Mouse (Mus musculus) skeletal muscle tissue, adult 2 months (tissue): ENCODE results near the gene Nptx1.

Experiments
- DNase-seq: peaks from one replicate; pipeline ENCODE4 v3.0.0-alpha.2; 2012; ENCODE audit warnings: low read depth, low spot score

The Nptx1 gene

DNA sequence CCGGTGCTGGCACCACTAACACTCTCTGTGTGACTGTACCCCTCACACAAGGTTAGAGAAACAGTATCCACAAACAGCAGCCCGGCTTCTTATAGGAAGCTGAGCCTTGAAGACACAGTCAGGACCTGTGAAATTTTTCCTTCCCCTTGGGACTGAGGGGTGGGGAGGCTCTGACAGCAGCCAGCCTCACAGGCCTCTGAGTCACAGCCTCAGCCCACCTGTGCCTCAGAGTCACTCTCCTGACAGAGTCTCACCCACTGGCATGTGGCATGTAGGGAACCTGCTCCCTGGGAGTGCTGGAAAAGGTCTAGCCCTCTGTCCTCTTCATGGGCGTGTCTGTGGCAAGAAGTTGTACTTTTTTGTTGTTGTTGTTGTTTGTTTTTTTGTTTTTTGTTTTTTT, 3.9 kb upstream of the Nptx1 start:
- DNase-seq, result no peak

DNA sequence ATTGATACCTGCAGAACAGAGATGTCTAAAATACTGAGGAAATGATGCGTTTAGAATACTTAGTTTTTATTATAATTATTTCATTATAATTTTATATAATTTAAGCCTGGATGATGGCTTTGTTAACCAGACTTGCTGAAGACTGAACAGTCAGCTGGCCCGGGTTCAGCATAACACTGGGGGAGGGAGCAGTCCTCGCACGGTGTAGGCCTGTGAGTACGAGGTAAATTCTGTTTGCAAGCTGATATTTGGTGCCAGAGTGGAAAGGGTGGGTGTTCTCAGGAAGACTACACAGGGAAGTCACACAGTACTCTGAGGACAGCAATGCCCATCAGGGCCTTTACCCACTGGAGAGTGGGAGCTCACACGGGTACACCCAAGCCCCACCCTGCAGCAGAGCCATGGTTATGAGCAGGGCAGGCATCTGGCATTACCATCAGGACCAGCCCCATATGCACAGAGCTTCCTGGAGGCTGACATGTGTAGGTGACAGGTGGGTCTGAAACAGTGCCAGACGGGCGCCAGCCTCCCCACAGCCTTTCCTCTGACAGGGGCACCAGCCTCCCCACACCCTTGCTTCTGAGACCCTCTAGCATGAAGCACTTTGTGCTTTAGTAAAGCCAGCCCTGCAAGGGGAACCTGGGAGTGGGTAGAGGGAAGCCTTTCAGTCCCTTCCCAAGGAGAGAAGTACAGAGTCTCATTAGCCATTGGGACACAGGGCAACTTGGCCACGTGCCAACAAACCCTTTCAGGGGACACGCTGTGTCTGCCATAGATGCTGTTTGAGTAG, 3.2 kb upstream of the Nptx1 start:
- DNase-seq, result no peak

DNA sequence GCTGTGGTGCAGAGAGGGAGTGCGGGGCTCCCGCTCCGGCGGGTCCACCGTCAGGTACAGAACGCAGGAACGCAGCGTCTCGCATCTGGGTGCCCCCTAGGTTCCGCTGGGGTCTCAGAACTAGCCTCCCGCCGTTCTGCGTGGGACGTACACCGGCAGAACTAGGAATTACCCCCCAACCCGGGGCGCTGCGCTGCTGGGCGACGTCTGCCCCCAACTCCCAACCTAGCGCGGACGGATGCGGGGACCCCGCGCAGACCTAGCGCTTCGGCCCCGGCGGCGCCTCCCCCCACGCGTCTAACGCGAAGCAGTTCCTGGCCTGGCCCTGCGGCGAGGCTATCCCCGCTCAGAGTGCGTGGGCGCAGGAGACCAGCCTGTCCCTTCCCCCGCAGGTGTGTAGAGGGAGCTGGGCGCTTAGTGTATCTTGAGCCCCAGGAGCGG, 1.8 kb upstream of the Nptx1 start:
- DNase-seq, result no peak

DNA sequence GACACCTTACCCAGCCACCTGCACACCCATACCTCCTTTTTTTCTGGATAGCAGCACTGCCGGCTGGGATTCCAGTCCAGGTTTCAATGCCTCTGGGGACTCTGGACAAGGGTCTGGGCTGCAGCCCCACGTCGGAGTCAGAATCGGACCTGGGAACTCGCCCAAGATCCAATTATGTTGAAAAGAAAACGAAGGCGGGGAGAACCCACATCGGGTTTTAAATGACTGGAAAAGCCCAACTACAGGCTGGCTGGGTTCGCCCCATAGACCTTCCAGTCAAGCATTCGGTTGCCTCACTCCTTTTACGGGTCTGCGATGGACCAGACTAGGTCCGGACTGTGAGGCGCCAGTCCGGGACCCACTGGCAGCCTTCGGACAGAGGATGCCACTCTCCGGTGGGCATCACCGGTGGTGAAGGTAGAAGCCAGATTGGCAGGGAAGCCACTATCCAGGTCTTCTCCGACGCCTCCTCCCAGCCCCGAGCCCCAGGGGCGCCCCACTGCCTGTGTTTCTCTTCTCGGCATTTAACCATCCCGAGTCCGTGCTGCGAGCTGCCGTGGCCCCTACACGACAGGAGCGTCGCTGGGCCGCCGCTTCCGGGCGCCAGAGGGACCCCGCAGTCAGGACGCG, 1.3 kb upstream of the Nptx1 start:
- no peak for DNase-seq

DNA sequence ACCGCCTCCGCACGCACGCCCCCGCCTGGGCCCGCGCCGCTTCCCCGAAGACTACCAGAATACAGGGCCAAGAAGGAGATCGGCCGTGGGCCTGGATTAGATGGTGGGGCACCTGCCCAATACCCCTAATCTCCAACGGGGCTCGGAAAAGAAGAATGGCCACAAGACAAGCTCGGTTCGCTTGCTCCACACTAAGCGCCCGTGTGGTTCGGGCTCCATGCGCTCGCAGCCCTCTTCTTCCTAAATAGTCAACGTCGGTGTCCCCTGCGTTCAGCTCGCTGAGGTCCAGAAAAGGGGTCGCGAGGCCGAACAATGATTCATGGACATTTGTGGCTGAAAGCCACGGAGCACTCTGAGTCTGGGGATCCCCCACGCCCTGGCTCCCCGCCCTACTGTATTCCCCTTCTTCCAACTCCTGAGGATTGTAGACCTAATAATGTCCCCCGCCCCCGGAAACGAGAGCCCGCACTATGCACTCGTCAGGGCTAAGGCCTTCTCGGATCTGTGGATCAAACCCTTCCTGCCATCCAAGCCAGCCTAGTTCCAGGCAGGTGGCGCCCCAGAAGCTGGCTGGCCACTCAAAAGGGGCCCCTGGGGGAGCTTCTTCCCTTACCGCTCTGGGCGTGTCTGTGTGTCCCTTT, 518 bp upstream of the Nptx1 start:
- no peak for DNase-seq

DNA sequence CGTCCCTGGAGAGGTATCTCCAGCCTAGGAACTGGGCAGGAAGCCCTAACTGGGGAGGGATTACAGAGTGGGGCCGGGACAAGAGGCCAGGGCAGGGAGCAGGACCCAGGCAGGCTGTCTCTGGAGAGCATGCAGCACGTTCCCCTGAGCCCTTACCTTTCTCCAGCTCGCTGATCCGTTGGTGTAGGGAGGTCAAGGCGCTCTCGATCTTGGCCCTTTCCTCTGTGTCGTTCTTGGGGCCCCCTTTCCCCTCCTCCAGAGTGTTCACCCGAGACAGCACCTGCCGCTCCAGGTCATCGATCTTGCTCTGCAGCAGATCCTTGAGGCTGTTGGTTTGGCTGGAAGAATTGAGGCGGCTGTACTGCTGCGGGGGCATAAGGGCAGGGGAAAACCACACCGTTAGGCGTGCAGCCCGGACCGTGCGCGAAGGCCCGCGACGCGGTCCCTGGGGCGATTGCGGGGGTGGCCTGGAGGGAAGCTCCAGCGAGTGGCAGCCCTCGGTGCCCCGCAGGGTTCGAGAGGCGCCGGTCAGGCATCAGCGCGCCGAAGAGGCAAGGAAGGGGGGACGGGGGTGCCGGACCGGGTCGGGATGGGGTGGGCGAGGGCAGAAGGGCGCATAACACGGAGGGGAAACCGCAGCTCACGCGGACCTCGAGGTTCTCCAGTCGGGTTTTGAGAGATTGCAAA, 914 bp downstream of the Nptx1 start:
- DNase-seq, result no peak

DNA sequence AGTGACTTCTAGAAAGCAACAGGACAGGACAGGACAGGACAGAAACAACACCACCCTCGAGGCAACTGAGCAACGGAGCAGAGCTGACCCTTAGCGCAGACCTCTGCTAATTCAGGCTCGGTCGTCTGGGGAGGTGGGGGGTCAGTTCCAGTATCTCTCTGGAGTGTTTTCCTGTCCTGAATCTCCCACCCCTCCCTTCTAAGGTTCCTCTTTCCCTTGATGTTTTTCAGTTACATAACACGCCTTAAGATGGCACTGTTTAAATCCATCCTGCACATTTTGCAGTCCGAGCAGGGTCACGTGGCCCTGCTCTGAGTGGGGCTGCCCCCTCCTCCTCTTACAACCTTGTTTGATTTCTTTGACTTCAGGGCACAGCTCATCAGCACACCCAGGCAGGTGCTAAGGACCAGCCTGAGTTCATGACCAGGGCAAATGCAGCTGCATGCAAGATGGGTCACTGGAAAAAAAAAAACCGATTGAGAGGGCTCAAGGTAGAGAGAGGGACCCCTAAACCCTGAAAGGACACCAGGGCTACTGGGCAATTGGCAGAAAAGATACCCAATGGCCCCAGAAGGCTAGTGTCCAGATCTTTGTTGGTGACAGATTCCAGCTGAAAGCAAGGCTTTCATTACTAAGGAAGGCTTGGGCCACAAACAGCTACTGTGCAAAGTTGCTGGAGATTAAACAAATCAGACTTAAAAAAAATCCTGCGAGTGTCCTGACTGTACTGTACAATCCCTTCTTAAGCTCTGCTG, 1.6 kb downstream of the Nptx1 start:
- no peak for DNase-seq

DNA sequence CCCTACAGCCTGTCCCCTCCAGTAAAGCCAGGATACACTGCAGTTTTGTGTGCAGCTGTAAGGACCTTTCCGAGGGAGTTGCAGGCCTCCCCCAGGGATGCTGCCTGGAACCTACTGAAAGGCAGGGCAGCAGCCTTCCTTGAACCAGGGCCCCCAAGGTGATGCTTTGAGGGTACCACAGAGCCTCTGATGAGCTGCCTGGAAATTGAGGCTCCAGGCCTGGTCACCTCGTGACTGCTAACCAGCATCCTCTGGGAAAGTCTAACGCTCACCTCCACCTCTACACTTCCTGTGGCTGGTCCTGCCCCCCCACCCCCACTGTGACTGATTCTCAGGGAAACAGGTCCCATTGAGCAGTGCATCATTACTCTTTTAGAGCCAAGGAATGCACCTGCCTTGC, 2.3 kb downstream of the Nptx1 start:
- no peak for DNase-seq

DNA sequence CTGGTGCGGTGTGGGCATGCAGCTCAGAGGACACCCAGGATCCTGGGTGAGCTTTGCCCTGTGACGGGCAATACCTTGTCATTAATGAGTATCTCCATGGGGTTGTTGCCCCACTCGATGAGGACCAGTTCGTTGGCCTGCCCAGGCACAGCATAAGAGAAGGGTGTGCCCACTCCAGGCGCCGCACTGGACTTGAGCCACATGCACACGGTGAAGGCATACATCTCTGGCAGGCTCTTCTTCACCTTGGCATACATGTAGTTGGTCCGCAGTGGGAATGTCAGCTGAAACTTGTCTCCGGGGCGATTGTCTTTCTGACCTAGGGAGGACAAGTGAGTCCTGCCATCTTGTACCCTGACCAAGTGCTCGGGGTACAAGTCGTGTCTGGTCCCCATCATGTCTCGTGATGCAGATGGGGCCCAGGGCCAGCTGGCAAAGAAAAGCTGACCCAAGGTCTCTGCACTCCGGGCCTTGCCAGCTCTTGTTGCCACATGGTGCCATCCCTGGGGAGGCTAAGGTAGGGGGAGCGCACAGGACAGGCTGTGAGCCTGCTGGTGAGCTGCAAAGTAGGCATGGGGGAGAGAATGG, 2.9 kb downstream of the Nptx1 start:
- no peak for DNase-seq

DNA sequence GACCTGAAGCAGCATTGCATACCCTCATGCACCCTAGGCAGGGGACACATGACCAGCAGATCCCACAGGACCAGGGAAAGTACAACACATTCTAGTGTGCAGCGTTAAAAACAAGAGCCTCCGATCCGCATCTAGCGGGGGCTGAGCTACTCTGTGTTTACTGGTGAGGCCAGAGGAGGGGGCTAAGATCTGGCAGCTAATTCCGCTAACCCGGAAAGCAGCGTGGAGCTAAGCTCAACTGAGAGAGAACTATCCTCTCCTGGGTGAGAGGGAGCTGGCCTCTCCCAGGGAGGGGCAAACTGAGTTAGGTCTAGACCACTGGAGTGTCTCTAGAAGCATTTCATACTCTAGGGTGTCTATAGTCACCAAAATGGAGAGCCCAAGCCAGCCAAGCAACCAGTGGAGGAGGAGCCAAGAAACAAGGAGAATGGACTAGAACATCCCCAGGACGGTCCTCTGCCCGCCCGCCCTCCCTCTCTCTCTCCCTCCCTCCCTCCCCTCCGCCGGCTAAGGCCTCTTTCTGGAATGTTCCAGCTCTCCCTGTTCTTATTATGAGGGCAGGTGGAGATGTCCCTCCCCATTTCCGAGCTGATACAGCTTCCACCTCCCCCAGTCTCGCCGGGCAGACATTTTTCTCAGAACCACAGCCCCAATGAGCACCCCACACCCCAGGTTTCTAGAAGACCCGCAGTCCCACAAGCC, 3.6 kb downstream of the Nptx1 start:
- no peak for DNase-seq

DNA sequence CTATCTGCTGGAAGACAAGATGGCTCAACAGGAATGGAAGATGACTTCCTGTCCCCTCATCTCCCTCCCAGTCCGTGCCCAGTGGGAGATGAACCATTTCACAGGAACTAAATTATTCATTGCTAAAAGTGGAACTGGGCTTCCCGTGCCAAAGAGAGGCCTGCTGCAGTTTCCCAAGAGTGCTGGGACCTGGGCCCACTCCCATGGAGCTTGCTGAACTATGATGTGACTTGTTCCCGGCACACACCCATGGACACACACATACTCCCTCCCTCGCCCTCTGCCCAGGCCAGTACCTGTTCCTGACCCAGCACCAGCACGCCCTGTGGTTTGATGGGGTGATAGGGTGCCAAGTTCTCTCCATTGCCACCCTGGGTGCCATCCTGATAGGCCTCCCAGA, 4.7 kb downstream of the Nptx1 start:
- no peak for DNase-seq

DNA sequence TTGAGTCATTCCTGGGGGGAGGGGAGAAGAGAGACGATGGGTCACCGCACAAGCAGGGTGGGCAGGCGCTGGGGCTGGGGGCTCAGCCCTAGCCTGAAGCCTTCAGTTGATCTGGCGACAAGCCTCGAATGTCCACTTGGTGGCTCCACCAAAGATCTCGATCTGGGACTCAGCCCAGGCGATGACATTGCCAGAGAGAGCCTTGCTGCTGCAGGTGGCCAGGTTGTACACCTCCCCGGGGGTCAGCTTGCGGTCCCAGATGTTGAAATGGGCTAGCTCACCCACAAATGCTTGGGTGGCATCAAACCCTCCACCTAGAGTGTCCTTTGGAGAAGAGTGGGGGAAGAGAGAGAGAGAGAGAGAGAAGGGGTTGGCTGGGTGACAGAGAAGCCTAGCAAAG, 5.2 kb downstream of the Nptx1 start:
- DNase-seq, result no peak

DNA sequence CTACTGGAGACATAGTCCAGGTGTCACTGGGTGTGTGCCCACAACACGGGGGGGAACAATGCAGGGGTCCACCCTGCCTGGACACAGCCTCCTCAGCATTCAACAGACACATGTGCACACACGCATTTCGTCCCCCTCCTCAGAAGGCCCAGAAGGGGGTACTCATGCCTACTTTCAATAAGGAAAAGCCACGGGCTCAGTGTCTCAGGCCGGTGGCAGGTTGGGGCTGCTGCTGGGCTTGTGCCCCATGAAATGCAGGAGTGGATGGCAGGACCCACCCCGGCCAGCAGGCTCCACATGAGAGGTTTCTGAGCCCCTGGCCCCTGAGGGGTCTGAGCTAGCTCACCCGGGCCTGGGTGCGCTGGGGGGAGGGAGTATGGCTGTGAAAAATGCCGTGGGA, 6.5 kb downstream of the Nptx1 start:
- no peak for DNase-seq

DNA sequence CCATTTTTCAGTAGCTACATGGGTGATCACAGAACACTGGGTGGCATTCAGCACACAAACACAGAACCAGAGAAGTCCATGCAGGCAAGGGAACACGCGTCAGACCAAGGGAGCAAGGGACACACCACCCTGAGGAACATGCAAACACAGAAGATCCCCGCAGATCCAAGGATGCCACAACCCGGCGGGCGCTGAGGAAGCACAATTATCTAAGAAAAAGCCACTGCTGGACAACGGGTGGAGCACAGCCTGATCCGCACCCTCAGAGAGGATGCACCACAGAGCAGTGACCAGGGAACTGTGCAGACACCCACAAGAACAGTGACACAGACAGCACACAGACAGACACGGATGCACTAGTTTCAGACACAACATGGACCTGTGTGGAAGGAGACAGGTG, 7.0 kb downstream of the Nptx1 start:
- DNase-seq, result no peak

DNA sequence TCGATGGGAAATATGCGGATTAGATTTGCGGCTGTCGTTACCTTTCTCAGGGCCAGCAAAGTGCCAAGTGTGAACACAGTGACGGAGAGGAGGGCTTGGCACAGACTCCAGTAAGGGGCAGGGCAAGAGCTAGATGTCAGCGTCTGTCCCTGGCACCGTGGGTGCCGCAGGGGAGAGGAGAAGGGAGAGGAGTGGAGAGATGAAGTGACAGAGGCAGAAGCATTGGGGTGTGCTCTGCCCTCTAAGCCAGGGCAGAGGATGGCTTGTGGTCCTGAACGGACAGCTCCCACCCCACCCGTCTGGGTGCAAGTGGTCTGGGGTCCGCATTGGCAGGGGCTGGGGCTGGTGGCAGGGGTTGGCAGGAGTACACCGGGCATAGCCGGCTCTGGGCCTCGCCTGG, 7.6 kb downstream of the Nptx1 start:
- DNase-seq, result no peak

DNA sequence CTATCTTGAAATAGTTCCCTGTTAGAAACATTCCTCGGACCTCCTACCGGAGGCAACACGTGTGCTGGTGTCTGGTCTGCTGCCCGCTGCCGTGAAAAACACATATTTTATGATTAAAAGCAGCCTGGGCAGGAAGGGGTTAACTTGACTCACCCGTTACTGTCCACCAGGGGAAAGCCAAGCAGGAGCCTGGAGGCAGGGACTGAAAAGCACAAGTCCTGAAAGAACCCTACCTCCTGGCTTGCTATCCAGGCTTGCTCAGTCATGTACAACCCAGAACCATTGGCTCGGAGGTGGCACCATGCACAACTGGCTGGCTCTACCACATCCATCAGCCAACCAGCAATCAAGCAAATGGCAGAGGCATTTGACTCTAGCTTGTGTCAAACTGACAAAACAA, 13.8 kb downstream of the Nptx1 start:
- no peak for DNase-seq

DNA sequence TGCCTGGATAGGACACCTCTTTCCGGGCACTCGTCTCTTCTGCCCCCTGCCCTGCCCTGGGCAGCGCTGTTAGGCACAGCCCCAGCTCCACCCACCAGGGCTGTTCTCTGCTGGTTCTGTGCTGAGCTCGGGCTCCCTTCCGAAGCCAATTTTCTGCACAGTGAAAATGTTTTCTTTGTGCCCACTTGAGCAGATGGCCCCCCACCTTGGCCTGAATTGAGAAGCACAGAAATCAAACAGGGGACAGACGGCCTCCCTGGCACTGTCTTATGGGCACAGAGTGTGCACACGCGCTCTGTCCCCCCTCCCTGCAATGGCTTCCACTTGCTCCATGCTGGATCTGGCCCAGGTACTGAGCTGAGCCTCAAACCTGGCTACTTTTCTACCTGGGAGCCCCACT, 15.1 kb downstream of the Nptx1 start:
- no peak for DNase-seq

DNA sequence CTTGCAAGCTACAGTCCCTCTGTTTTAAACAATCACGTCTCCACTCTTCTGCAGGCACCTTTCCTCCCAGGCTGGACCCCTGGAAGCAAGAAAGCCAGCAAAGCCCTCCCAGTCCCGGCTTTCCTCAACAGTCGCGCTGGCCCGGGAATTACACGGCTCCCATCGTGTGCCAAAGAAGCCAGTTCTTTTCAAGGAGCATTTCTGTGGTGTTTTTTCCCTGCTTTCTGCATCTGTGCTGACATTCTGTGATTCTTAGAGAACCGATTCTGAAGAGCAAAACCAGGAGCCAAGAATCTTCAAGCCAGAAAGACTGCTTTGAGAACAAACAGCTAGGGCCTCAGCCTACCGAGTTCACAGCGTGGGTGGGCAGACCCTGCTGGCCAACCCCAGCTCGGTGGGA, 18.6 kb downstream of the Nptx1 start:
- no peak for DNase-seq

DNA sequence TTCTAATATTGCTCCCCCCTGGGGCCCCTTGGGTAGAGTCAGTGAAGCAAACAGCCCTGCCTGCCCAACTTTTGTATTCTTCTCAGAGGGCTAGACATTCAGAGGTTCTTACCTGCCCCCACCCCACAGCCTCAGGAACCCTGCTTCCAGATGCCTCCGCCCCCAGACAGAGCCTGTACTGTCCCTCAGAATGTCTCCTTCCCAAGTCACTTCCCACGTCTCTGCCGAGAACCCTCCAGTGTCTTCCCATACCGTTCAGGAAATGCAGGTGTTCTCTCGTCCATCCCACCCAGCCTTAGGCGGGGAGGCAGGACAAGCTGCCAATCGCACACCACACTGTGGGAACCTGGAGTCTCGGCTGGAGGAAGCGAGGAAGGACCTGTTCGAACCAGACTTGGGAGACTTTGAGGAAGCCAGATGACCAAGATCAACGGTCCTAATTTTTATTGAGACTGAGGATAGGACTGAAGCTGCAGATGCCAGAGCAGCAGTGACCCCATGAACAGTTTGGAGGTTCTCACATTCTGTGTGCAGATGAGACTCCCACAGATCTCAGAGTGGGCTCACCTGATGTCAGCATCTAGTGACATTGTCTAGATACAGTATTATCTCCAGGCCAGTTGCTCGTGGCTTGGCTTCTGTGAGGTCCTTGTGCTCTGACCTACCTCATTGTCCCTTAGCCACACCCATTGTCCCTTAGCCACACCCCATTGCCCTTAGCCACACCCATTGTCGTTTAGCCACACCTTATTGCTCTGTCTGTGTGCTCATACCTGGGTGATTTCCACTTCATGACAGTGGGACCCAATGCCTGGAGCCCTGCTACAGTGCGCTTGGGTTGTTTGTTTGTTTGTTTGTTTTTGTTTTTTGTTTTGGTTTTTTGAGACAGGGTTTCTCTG, 21.2 kb downstream of the Nptx1 start:
- no peak for DNase-seq

DNA sequence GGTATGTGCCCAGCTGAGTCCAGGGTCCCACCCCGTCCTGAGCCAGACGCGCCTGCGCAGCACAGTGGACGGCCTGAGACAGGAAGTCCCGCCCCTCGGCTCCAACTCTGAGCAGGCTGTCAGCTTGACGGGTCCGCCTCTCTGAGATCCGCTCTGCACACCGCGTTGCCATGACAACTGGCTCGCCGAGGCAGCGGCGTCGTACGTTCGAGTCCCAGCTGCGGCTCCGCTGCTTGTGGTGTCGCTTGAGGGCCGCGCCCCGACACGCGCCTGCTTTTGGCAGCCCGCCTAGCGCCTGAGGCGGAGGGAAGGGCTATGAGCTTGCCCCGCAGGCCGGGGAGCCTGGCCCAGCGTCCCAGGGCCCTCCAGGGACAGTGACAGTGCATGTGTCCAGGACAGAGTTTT, 23.0 kb downstream of the Nptx1 start:
- peak; percentile 91 for DNase-seq
